Comparison of ENCODE assay signal across 9 mouse cellular contexts in genomic region chr6:8086847-8087246, GRCm38 (mm10).
DNase-seq lines count a peak whose midpoint lies in the region; TF ChIP-seq lines count a peak whose summit lies in the region.
"Had no signal": no experiment of that assay in that cellular context is flagged by ENCODE, and none has a peak within 500 bp of the region (broad histone marks: within the 10 kb centered on the region; RNA-seq: fewer than 3 reads in every experiment).

No protein-coding gene starts in this region.

- no peaks in the 10 kb centered on the region for H3K27me3 ChIP-seq in heart, embryonic 10.5 days (ENCODE audit: insufficient read depth, poor library complexity, severe bottlenecking)
- no peaks in the 10 kb centered on the region for H3K27me3 ChIP-seq in thymus, adult 2 months (ENCODE audit: control insufficient read depth, insufficient read depth, low read length)
- H3K27me3 ChIP-seq: limb, embryonic 15.5 days had no signal

- 0 out of 2 replicates have a peak, but pooled peaks cover 3% of the 10 kb centered on the region for H3K4me1 ChIP-seq in heart, embryonic 10.5 days
- no peaks in the 10 kb centered on the region for H3K4me1 ChIP-seq in thymus, adult 2 months (replicated peaks; ENCODE audit: control insufficient read depth, insufficient read depth, low read length)
- H3K4me1 ChIP-seq in brown adipose tissue, adult 24 weeks (ENCODE audit: control insufficient read depth, insufficient read depth, insufficient read length, low read length) = peaks cover 3% of the 10 kb centered on the region; the same call in 1 of the 2 replicates
- H3K4me1 ChIP-seq: limb, embryonic 15.5 days had no signal

- no peak for TF ChIP-seq POLR2A in thymus, adult 2 months (IDR thresholded peaks at IDR 0.05; ENCODE audit: control insufficient read depth, extremely low read depth, insufficient read depth, low read length, poor library complexity)

- no peak overlapping the region for H3K27ac ChIP-seq in heart, embryonic 10.5 days
- no peak overlapping the region for H3K27ac ChIP-seq in thymus, adult 2 months (ENCODE audit: control insufficient read depth, insufficient read depth, low read length)
- H3K27ac ChIP-seq in brown adipose tissue, adult 24 weeks (replicated peaks; ENCODE audit: low read depth, low read length) = peak overlapping the region; percentile 33
- H3K27ac ChIP-seq: limb, embryonic 15.5 days had no signal

- no peak overlapping the region for H3K4me3 ChIP-seq in heart, embryonic 10.5 days
- H3K4me3 ChIP-seq in thymus, adult 2 months (ENCODE audit: control insufficient read depth, insufficient read depth, low read length) = no peak overlapping the region
- no peak overlapping the region for H3K4me3 ChIP-seq in brown adipose tissue, adult 24 weeks (ENCODE audit: insufficient read depth, low read depth, low read length)
- H3K4me3 ChIP-seq: limb, embryonic 15.5 days had no signal

- peak; percentile 51; the same call in 1 of the 2 replicates for TF ChIP-seq CTCF in thymus, adult 2 months (IDR thresholded peaks at IDR 0.05; ENCODE audit: borderline replicate concordance, control insufficient read depth, extremely low read depth, insufficient read depth, low read length, poor library complexity)

- WGBS in heart, embryonic 10.5 days = 46% methylated on average over 3 of the region's 3 CpGs
- WGBS in thymus, adult 2 months = 23% methylated on average over 3 of the region's 3 CpGs

- peak; percentile 46 for DNase-seq in heart, adult 8-10 months (ENCODE audit: low spot score)
- no peak for DNase-seq in heart, embryonic 10.5 days (ENCODE audit: low spot score)
- DNase-seq in thymus, adult 2 months = peak; percentile 27
- no peak for DNase-seq in thymus, postnatal 36 days
- DNase-seq in lung, postnatal 25 days (ENCODE audit: low spot score) = peak; percentile 52
- no peak for DNase-seq in MN1 (ENCODE audit: low spot score)
- no peak for DNase-seq in cerebellum, postnatal 4 days (ENCODE audit: low spot score in 2 of 2)

- H3K9me3 ChIP-seq in heart, embryonic 10.5 days = no peaks in the 10 kb centered on the region
- H3K9me3 ChIP-seq: limb, embryonic 15.5 days had no signal

- no peaks in the 10 kb centered on the region for H3K36me3 ChIP-seq in heart, embryonic 10.5 days
- no peaks in the 10 kb centered on the region for H3K36me3 ChIP-seq in thymus, adult 2 months (ENCODE audit: control insufficient read depth, insufficient read depth, low read length)
- H3K36me3 ChIP-seq: limb, embryonic 15.5 days had no signal

Comparison
In these comparisons a context has a peak if more than half of its experiments do, and no peak if none do; other contexts are left out.
1. DNase-seq: peak in heart, adult 8-10 months (single experiment), thymus, adult 2 months (single experiment) and lung, postnatal 25 days (single experiment); none in heart, embryonic 10.5 days (single experiment), thymus, postnatal 36 days (0 of 2), MN1 (single experiment) and cerebellum, postnatal 4 days (0 of 2).